Mouse (Mus musculus) bone marrow macrophage, adult 2 months (primary cell): ENCODE measurements around the gene Ndufb10.

ENCODE experiments used
- CTCF ChIP-seq: IDR thresholded peaks from 2 replicates; pipeline ENCODE4 v1.5.1; 2012; ENCODE audit warnings: low read depth, mild to moderate bottlenecking, low read length, moderate library complexity
- POLR2A ChIP-seq: IDR thresholded peaks from 2 replicates; pipeline ENCODE4 v1.6.1; 2012; ENCODE audit warnings: mild to moderate bottlenecking, low read depth, low read length, borderline replicate concordance

GRCm38 (mm10) chr17:24742307-24742706, 18.0 kb upstream of the Ndufb10 start:
- no peak for TF ChIP-seq POLR2A
- no peak for TF ChIP-seq CTCF
